Mouse (Mus musculus) embryonic fibroblast, embryonic 13.5 days (primary cell): ENCODE data around the gene Pde4a.

Experiments
- CTCF ChIP-seq: IDR thresholded peaks from 2 replicates; pipeline ENCODE4 v1.5.1; 2011; ENCODE audit warnings: mild to moderate bottlenecking, control low read depth, low read length, moderate library complexity, borderline replicate concordance; ENCODE audit not compliant: insufficient read depth
- POLR2A ChIP-seq: IDR thresholded peaks from 2 replicates; pipeline ENCODE4 v1.6.1; 2011; ENCODE audit warnings: low read depth, mild to moderate bottlenecking, control low read depth, low read length, moderate library complexity

- no peak for TF ChIP-seq POLR2A
- no peak for TF ChIP-seq CTCF
Observed at GRCm38 (mm10) chr9:21180841-21181240, 15.3 kb downstream of the Pde4a start.
